Mouse (Mus musculus) megakaryocyte, embryonic 14.5 days (primary cell): ENCODE results near the gene Chm.

ENCODE experiments used
- FLI1 ChIP-seq: IDR thresholded peaks from 2 replicates; pipeline ENCODE4 v1.6.1; 2012; ENCODE audit warnings: low read length, inconsistent platforms, mixed read lengths
- GATA1 ChIP-seq: IDR thresholded peaks from 3 replicates; pipeline ENCODE4 v1.6.1; 2012; ENCODE audit warnings: mixed read lengths, low read length, inconsistent platforms, borderline replicate concordance

DNA sequence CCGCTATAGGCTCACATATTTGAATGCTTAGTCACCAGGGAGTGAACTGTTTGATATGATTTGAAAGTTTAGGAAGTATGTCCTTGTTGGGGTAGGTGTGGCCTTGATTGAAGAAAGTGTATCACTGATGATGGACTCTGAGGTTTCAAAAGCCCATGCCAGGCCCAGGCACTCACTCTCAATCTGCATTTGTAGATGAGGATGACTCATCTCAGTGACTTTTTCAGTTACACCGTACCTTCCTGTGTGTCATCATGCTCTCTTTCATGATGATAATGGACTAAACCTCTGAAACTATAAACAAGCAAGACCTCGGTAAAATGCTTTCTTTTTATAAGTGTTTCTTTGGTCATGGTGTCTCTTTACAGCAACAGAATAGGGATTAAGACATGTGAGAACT lies 183.1 kb downstream of the Chm start:
- no peak for TF ChIP-seq FLI1
- no peak for TF ChIP-seq GATA1
